Mouse (Mus musculus): ENCODE results near the gene Smarca2. TPM values are rescaled to one million over a fixed set of nuclear protein-coding genes. Genes with fewer than 3 reads are reported as not detected.
"Not testable (repeated sequence)": the region's sequence is repeated elsewhere in the genome, so short reads cannot be mapped to it uniquely, and the experiment has no call there.

Smarca2 gene
- polyA plus RNA-seq, 1 experiment from 2014 or later, result 140 TPM

DNA sequence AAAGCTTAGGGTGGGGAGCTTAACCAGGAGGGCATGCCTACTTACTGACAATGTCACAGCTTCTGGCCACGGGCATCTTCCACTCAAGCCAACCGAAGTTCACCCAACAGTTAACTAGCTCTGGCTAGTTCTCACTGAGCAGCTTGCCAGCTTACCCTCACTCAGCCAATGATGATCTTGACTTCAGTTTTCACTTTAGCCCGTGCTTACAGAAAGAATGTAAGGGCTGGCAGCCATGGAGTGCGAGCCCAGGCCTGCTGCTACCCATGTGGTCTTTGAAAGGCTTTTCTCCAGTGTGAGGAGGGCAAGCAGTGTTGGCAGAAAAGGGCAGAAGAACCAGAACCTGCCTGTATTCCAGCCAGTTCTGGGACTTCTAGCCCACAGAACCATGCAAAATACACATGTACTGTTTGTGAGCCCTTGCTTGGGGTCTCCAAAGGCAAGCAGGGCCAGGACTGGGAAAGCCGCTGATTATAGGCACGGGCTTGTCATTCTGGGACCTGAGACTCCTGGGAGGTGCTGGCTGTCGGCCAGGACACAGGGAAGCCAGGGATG lies 128.8 kb downstream of the Smarca2 start:
- H3K27ac ChIP-seq (replicated peaks; ENCODE audit: low read depth, low read length), result no peak overlapping the region
- WGBS, result 59% methylated on average over 7 of the region's 7 CpGs
- no peaks in the 10 kb centered on the region for H3K27me3 ChIP-seq (ENCODE audit: control insufficient read depth, insufficient read depth, low read length)
- no peak overlapping the region for H3K4me2 ChIP-seq (ENCODE audit: low read length)
- no peaks in the 10 kb centered on the region for H3K9me3 ChIP-seq (ENCODE audit: control insufficient read depth, low read length)
- no peak overlapping the region for H3K4me3 ChIP-seq (replicated peaks; ENCODE audit: low read depth, low read length)
- no peaks in the 10 kb centered on the region for H3K36me3 ChIP-seq (ENCODE audit: control insufficient read depth, insufficient read depth, low read length)
- no peak overlapping the region for H3K9ac ChIP-seq (replicated peaks; ENCODE audit: low read length)
- DNase-seq (no peak), ATAC-seq (ENCODE audit: low FRiP score, low TSS enrichment) (no peak)
- H3K4me1 ChIP-seq (ENCODE audit: control insufficient read depth, insufficient read depth, low read length), result peaks cover 18% of the 10 kb centered on the region

DNA sequence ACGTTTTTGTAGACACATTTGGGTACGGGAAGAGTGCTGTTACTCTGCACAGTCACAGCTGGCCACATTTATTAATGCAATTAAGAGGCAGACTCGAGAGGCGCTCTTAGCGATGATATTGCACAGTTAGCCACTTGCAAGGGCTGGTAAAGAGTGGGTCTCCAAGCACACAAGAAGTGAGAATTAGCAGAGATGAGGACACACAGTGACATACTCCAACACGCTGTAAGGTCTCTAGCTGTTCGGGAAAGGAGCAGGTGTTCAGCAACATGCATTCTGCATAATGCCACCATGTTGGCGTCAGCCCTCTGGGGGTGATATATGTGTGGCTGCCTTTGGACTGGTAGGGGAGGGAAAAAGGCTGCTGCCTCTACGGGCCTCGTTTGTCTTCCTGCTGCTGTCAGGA lies 129.9 kb downstream of the Smarca2 start:
- Histone ChIP-seq H3K27ac (replicated peaks; ENCODE audit: low read depth, low read length) (peak overlapping the region; percentile 61), H3K4me3 (replicated peaks; ENCODE audit: low read depth, low read length) (no peak overlapping the region), H3K27me3 (ENCODE audit: control insufficient read depth, insufficient read depth, low read length) (no peaks in the 10 kb centered on the region), H3K36me3 (ENCODE audit: control insufficient read depth, insufficient read depth, low read length) (no peaks in the 10 kb centered on the region), H3K9me3 (ENCODE audit: control insufficient read depth, low read length) (no peaks in the 10 kb centered on the region), H3K4me2 (ENCODE audit: low read length) (no peak overlapping the region), H3K4me1 (ENCODE audit: control insufficient read depth, insufficient read depth, low read length) (peaks cover 18% of the 10 kb centered on the region), H3K9ac (replicated peaks; ENCODE audit: low read length) (no peak overlapping the region)
- ATAC-seq (ENCODE audit: low FRiP score, low TSS enrichment) (no peak; the same call in 1 of the 2 replicates), DNase-seq (peak; percentile 38)
- 63% methylated on average over 10 of the region's 10 CpGs for WGBS

DNA sequence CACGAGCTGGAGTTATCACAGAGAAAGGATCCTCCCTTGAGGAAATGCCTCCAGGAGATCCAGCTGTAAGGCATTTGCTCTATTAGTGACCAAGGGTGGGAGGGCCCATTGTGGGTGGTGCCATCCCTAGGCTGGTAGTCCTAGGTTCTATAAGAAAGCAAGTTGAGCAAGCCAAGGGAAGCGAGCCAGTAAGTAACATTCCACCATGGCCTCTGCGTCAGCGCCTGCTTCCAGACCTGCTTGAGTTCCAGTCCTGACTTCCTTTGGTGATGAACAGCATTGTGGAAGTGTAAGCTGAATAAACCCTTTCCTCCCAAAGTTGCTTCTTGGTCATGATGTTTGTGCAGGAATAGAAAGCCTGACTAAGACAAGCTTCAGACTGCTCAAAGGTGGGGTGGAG lies 140.2 kb downstream of the Smarca2 start:
- H3K36me3 ChIP-seq (ENCODE audit: control insufficient read depth, insufficient read depth, low read length); H3K27ac ChIP-seq (replicated peaks; ENCODE audit: low read depth, low read length); H3K27me3 ChIP-seq (ENCODE audit: control insufficient read depth, insufficient read depth, low read length); H3K9ac ChIP-seq (replicated peaks; ENCODE audit: low read length); H3K4me2 ChIP-seq (ENCODE audit: low read length); H3K4me3 ChIP-seq (replicated peaks; ENCODE audit: low read depth, low read length); H3K9me3 ChIP-seq (ENCODE audit: control insufficient read depth, low read length); DNase-seq; ATAC-seq (ENCODE audit: low FRiP score, low TSS enrichment): not testable (repeated sequence)
- whole genome bisulfite sequencing, result 94% methylated on average over 4 of the region's 4 CpGs
- peaks cover 13% of the 10 kb centered on the region for H3K4me1 ChIP-seq (ENCODE audit: control insufficient read depth, insufficient read depth, low read length)

DNA sequence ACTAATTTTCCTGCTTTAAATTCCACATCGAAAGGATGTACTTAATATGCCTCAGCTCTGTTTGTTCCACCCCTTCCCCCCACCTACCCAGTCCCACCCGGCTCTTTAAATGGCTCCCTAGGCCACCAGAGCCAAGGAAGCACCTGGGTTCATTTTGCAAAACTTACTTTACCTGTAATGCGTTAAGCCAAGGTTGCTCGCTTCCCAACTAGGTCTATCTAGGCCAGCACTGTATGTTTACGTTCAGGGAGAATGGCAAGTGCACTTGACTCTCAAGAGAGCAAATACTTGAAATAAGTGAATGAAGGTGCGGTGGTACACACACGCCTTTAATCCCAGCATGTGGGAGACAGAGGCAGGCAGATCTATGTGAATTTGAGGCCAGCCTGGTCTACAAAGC lies 140.7 kb downstream of the Smarca2 start:
- Histone ChIP-seq H3K4me1 (ENCODE audit: control insufficient read depth, insufficient read depth, low read length) (peaks cover 18% of the 10 kb centered on the region), H3K4me2 (ENCODE audit: low read length) (no peak overlapping the region), H3K9me3 (ENCODE audit: control insufficient read depth, low read length) (no peaks in the 10 kb centered on the region), H3K4me3 (replicated peaks; ENCODE audit: low read depth, low read length) (no peak overlapping the region), H3K9ac (replicated peaks; ENCODE audit: low read length) (no peak overlapping the region), H3K27ac (replicated peaks; ENCODE audit: low read depth, low read length) (0 out of 2 replicates have a peak overlapping the region, but pooled peaks have one; percentile 99), H3K36me3 (ENCODE audit: control insufficient read depth, insufficient read depth, low read length) (no peaks in the 10 kb centered on the region), H3K27me3 (ENCODE audit: control insufficient read depth, insufficient read depth, low read length) (no peaks in the 10 kb centered on the region)
- no peak for DNase-seq
- WGBS, result 94% methylated on average over 7 of the region's 7 CpGs
- no peak for ATAC-seq (ENCODE audit: low FRiP score, low TSS enrichment)

DNA sequence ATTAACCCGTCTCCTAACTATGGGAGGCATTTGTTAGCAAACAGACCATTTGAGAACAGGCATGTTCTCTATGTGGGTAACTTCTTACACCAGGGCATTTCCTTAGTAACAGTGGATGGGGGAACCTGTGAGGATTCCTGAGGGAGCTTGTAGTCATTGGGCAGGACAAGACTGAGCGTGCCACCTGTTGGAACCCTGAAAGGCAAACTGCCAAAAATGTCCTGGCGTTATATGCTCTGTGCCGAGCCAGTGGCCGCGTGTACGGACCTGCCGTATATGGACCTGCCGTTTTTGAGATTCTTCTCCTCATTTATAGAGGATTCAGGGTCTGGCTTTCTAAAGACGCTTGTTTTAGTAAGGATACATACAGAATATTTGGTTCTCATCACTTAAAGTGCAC lies 141.4 kb downstream of the Smarca2 start:
- peak overlapping the region; percentile 60 for H3K4me2 ChIP-seq (ENCODE audit: low read length)
- DNase-seq (no peak), ATAC-seq (ENCODE audit: low FRiP score, low TSS enrichment) (no peak)
- H3K27ac ChIP-seq (replicated peaks; ENCODE audit: low read depth, low read length), result peak overlapping the region; percentile 99
- H3K27me3 ChIP-seq (ENCODE audit: control insufficient read depth, insufficient read depth, low read length), result no peaks in the 10 kb centered on the region
- H3K36me3 ChIP-seq (ENCODE audit: control insufficient read depth, insufficient read depth, low read length), result no peaks in the 10 kb centered on the region
- no peak overlapping the region for H3K4me3 ChIP-seq (replicated peaks; ENCODE audit: low read depth, low read length)
- H3K9ac ChIP-seq (replicated peaks; ENCODE audit: low read length), result peak overlapping the region; percentile 69; the same call in 1 of the 2 replicates
- no peaks in the 10 kb centered on the region for H3K9me3 ChIP-seq (ENCODE audit: control insufficient read depth, low read length)
- H3K4me1 ChIP-seq (ENCODE audit: control insufficient read depth, insufficient read depth, low read length), result peaks cover 22% of the 10 kb centered on the region
- WGBS, result 94% methylated on average over 10 of the region's 10 CpGs

DNA sequence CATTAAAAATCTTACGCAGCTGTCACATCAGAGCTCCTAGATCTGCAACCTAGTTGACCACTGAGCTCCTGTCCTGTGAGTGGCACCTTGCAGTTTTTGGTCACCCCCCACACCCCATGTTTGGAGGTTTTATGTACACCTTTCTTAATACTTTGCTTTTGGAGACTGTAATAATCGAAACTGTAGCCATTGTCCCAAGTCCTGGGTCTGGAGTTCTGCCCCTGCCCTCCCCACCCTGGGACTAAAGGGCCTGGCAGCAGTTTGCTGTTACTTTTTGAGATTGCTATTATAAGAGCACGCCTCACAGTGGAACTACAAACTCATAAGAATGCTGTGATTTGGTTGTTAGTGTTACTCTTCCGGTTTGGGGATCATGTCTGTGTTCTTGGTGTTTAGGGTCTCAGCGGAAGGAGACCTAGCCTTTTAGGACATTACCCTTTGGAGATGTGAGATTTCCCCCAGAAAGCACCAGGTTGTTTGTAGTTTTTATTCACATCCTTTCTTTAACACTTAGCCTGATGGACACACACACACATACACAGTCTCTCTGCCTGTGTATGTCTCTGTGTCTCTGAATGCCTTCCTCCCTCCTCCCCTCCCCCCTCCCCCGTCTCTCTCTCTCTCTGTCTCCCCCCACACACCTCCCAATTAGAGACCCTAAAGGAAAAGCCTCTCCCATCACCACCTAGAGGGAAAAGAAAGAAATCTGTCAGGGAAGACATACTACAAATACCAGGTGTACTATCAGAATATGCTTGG lies 142.0 kb downstream of the Smarca2 start:
- peak; percentile 65 for ATAC-seq (ENCODE audit: low FRiP score, low TSS enrichment)
- Histone ChIP-seq H3K27ac (replicated peaks; ENCODE audit: low read depth, low read length) (peak overlapping the region; percentile 99), H3K36me3 (ENCODE audit: control insufficient read depth, insufficient read depth, low read length) (no peaks in the 10 kb centered on the region), H3K4me1 (ENCODE audit: control insufficient read depth, insufficient read depth, low read length) (peaks cover 25% of the 10 kb centered on the region), H3K4me2 (ENCODE audit: low read length) (peak overlapping the region; percentile 60), H3K9ac (replicated peaks; ENCODE audit: low read length) (peak overlapping the region; percentile 69), H3K4me3 (replicated peaks; ENCODE audit: low read depth, low read length) (peak overlapping the region; percentile 42), H3K9me3 (ENCODE audit: control insufficient read depth, low read length) (no peaks in the 10 kb centered on the region), H3K27me3 (ENCODE audit: control insufficient read depth, insufficient read depth, low read length) (no peaks in the 10 kb centered on the region)
- DNase-seq, result no peak
- 44% methylated on average over 6 of the region's 6 CpGs for WGBS

DNA sequence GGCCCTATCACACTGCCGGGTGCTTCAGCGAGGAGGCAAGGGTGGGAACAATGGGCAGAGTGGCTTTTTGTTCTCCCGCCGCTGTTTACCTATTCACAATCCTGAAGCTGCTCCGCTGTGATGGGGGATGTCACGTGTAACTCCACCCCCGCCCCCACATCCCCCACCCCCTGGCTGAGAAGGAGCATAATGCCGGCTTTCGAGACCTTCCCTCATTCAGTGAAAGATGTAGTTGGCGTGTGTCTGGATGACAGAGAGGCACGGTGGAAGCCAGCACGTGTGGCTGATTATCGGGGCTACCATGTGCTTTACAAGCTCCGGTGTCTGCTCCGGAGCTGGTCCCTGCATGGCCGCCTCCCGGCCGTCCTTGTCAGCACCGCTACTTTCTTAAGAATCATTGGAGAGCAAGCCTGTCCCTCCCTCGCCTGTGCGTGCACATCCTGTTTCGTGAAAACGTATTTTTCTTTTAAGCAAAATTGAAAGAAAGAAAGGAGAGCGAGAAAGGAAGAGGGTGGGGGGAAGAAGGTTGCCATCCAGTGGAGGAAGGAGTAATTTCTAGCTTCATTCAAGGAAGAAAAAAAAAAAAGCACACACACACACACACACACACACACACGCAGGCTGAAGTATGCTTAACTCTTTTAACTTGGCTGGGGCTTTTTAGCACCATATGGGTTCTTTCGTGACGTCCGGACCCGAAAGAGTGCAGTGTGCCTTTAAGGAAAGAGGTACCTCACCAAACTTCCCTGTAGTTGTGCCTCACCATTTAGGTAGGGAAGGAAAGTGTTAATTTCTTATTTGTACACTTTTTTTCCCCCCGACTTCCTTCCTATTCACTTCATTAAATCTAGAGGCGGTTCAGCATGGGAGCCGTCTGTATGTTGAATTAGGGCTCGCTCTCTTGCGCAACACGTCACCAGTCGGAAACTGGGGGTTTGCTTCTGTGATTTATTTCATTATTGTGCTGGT lies 143.0 kb downstream of the Smarca2 start:
- H3K36me3 ChIP-seq (ENCODE audit: control insufficient read depth, insufficient read depth, low read length), result no peaks in the 10 kb centered on the region

DNA sequence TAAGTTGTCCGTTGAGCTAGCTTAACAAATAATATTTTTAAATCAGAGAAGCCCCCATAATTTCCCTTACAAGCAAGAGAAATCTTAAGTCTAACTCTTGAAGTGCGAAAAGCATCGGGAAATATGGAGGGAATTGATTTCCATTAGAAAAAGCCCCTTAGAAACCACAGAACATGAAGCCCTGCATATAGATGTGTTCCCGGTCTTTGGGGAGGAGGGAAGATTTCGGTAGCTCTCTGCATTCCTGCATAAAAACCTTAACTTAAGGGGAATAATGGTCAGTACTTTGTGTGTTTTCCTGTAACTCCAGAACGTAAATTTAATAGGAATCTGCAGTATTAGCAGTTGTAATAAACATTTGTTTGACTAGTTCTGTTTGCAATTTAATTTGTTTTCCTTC lies 143.8 kb downstream of the Smarca2 start:
- peak overlapping the region; percentile 42 for H3K4me3 ChIP-seq (replicated peaks; ENCODE audit: low read depth, low read length)
- no peak for ATAC-seq (ENCODE audit: low FRiP score, low TSS enrichment)
- H3K36me3 ChIP-seq (ENCODE audit: control insufficient read depth, insufficient read depth, low read length), result no peaks in the 10 kb centered on the region
- under 1% methylated on average over 6 of the region's 6 CpGs for WGBS
- H3K27ac ChIP-seq (replicated peaks; ENCODE audit: low read depth, low read length), result peak overlapping the region; percentile 99
- peak overlapping the region; percentile 60 for H3K4me2 ChIP-seq (ENCODE audit: low read length)
- peak; percentile 74 for DNase-seq
- no peaks in the 10 kb centered on the region for H3K27me3 ChIP-seq (ENCODE audit: control insufficient read depth, insufficient read depth, low read length)
- peaks cover 32% of the 10 kb centered on the region for H3K4me1 ChIP-seq (ENCODE audit: control insufficient read depth, insufficient read depth, low read length)
- H3K9ac ChIP-seq (replicated peaks; ENCODE audit: low read length), result peak overlapping the region; percentile 69
- H3K9me3 ChIP-seq (ENCODE audit: control insufficient read depth, low read length), result no peaks in the 10 kb centered on the region

More for the DNA sequence above, 143.0 kb downstream of the Smarca2 start:
- Histone ChIP-seq H3K9ac (replicated peaks; ENCODE audit: low read length) (peak overlapping the region; percentile 69), H3K4me3 (replicated peaks; ENCODE audit: low read depth, low read length) (peak overlapping the region; percentile 42), H3K4me2 (ENCODE audit: low read length) (peak overlapping the region; percentile 60), H3K27me3 (ENCODE audit: control insufficient read depth, insufficient read depth, low read length) (no peaks in the 10 kb centered on the region), H3K4me1 (ENCODE audit: control insufficient read depth, insufficient read depth, low read length) (peaks cover 32% of the 10 kb centered on the region), H3K9me3 (ENCODE audit: control insufficient read depth, low read length) (no peaks in the 10 kb centered on the region), H3K27ac (replicated peaks; ENCODE audit: low read depth, low read length) (peak overlapping the region; percentile 99)
- ATAC-seq (ENCODE audit: low FRiP score, low TSS enrichment) (peak; percentile 88), DNase-seq (peak; percentile 90)
- under 1% methylated on average over 36 of the region's 36 CpGs for WGBS

Data from midbrain, embryonic 14.5 days (tissue).